Mouse (Mus musculus) ES-Bruce4 (cell line): ENCODE results near the gene Cysrt1.

Source experiments
- CTCF ChIP-seq: IDR thresholded peaks from one replicate; pipeline ENCODE4 v1.8.1; 2011; ENCODE audit warnings: low read depth, low read length
- EP300 ChIP-seq: IDR thresholded peaks from 2 replicates; pipeline ENCODE4 v1.6.1; 2011; ENCODE audit warnings: low read depth, low read length; ENCODE audit not compliant: insufficient read depth
- POLR2A ChIP-seq: IDR thresholded peaks from one replicate; pipeline ENCODE4 v1.8.1; 2011; ENCODE audit warnings: low read length; ENCODE audit not compliant: insufficient read depth

DNA sequence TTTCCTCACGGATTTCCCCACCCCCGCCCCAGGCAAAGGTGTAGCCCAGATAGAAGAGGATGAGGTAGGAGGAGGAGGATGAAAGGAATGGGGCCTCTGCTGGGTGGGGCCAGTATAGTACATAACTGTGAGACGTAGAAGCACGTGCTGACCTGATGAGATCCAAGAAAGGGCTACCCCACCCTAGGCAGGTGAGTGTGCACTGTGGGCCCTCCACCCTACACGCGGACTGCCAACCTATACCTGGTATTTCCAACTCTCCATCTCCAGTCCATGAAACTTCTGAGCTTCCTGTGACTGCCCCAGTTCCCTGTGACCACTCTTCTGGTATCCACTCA lies 845 bp downstream of the Cysrt1 start:
- no peak for TF ChIP-seq POLR2A
- no peak for TF ChIP-seq CTCF
- no peak for TF ChIP-seq EP300
